Mouse (Mus musculus): ENCODE measurements around the gene Gpr3. TPM values are rescaled to one million over a fixed set of nuclear protein-coding genes. Genes with fewer than 3 reads are reported as not detected.

Gene Gpr3
- polyA plus RNA-seq, 1 experiment from 2014 or later, result not detected

GRCm38 (mm10) chr4:133162196-133162595 lies 50.1 kb downstream of the Gpr3 start:
- no peak overlapping the region for H3K9ac ChIP-seq (ENCODE audit: low read depth, low read length)
- H3K4me1 ChIP-seq (replicated peaks; ENCODE audit: control insufficient read depth, insufficient read depth, low read length), result peaks cover 3% of the 10 kb centered on the region
- ATAC-seq (replicated peaks; ENCODE audit: low FRiP score), result no peak
- no peak overlapping the region for H3K27ac ChIP-seq (ENCODE audit: low read depth, low read length)
- 70% methylated on average over 6 of the region's 6 CpGs for WGBS
- DNase-seq (ENCODE audit: low spot score), result no peak
- no peak overlapping the region for H3K4me3 ChIP-seq (ENCODE audit: low read depth, low read length)
- no peaks in the 10 kb centered on the region for H3K9me3 ChIP-seq (ENCODE audit: control insufficient read depth, low read length)
- H3K27me3 ChIP-seq (replicated peaks; ENCODE audit: control insufficient read depth, insufficient read depth, low read length), result no peaks in the 10 kb centered on the region
- no peak overlapping the region for H3K4me2 ChIP-seq
- H3K36me3 ChIP-seq (ENCODE audit: control insufficient read depth, insufficient read depth, low read length), result peaks cover 2% of the 10 kb centered on the region; the same call in 1 of the 2 replicates

GRCm38 (mm10) chr4:133160821-133161220 lies 51.5 kb downstream of the Gpr3 start:
- H3K4me2 ChIP-seq, result no peak overlapping the region
- H3K9ac ChIP-seq (ENCODE audit: low read depth, low read length), result no peak overlapping the region
- H3K27me3 ChIP-seq (replicated peaks; ENCODE audit: control insufficient read depth, insufficient read depth, low read length), result no peaks in the 10 kb centered on the region
- no peak overlapping the region for H3K4me3 ChIP-seq (ENCODE audit: low read depth, low read length)
- H3K9me3 ChIP-seq (ENCODE audit: control insufficient read depth, low read length), result no peaks in the 10 kb centered on the region
- ATAC-seq (replicated peaks; ENCODE audit: low FRiP score), result no peak
- no peak overlapping the region for H3K27ac ChIP-seq (ENCODE audit: low read depth, low read length)
- peaks cover 11% of the 10 kb centered on the region for H3K4me1 ChIP-seq (replicated peaks; ENCODE audit: control insufficient read depth, insufficient read depth, low read length)
- WGBS, result 79% methylated on average over 4 of the region's 4 CpGs
- DNase-seq (ENCODE audit: low spot score), result no peak
- H3K36me3 ChIP-seq (ENCODE audit: control insufficient read depth, insufficient read depth, low read length), result peaks cover 7% of the 10 kb centered on the region; the same call in 1 of the 2 replicates

GRCm38 (mm10) chr4:133160211-133160610 lies 52.1 kb downstream of the Gpr3 start:
- Histone ChIP-seq H3K36me3 (ENCODE audit: control insufficient read depth, insufficient read depth, low read length) (peaks cover 7% of the 10 kb centered on the region; the same call in 1 of the 2 replicates), H3K9me3 (ENCODE audit: control insufficient read depth, low read length) (no peaks in the 10 kb centered on the region), H3K4me2 (no peak overlapping the region), H3K4me3 (ENCODE audit: low read depth, low read length) (no peak overlapping the region), H3K27me3 (replicated peaks; ENCODE audit: control insufficient read depth, insufficient read depth, low read length) (no peaks in the 10 kb centered on the region), H3K9ac (ENCODE audit: low read depth, low read length) (no peak overlapping the region), H3K27ac (ENCODE audit: low read depth, low read length) (no peak overlapping the region), H3K4me1 (replicated peaks; ENCODE audit: control insufficient read depth, insufficient read depth, low read length) (peaks cover 14% of the 10 kb centered on the region)
- ATAC-seq (replicated peaks; ENCODE audit: low FRiP score) (no peak), DNase-seq (ENCODE audit: low spot score) (no peak)
- 87% methylated on average over 8 of the region's 8 CpGs for WGBS

DNA sequence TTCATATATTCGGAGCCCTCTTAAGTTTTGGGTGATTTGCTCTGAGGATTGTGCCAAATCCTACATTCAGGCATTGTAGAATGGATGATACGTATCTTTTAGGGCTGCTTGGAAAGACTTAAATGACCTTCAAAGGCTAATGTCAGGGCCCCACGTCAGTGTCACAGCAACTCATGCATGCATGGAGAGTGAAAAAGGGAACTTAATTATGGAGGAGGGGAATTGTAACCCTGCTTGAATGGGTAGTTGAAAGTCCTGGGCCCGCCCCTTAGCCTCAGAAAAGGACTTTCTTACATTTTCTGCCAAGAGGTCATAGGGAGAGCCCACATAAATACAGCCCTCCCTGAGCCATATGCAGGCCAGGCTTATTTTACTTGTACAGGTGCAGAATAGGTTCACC lies 52.7 kb downstream of the Gpr3 start:
- WGBS, result 77% methylated on average over 4 of the region's 4 CpGs
- DNase-seq (ENCODE audit: low spot score) (no peak), ATAC-seq (replicated peaks; ENCODE audit: low FRiP score) (no peak)
- Histone ChIP-seq H3K4me2 (no peak overlapping the region), H3K4me1 (replicated peaks; ENCODE audit: control insufficient read depth, insufficient read depth, low read length) (peaks cover 17% of the 10 kb centered on the region), H3K9ac (ENCODE audit: low read depth, low read length) (no peak overlapping the region), H3K9me3 (ENCODE audit: control insufficient read depth, low read length) (no peaks in the 10 kb centered on the region), H3K27ac (ENCODE audit: low read depth, low read length) (no peak overlapping the region), H3K36me3 (ENCODE audit: control insufficient read depth, insufficient read depth, low read length) (peaks cover 7% of the 10 kb centered on the region; the same call in 1 of the 2 replicates), H3K4me3 (ENCODE audit: low read depth, low read length) (no peak overlapping the region), H3K27me3 (replicated peaks; ENCODE audit: control insufficient read depth, insufficient read depth, low read length) (no peaks in the 10 kb centered on the region)

Small RNA genes lying within 50 kb of the gene (microRNA-seq; reads per million reads assigned to microRNA genes)
- 1.1 reads per million for gene Mir7017 (ENCODE audit: borderline number of aligned reads)

Other genes with a start within 250 kb of the Gpr3 start
- 0.23 and 0.73 TPM in 2 replicates for gene Fgr, start 238.4 kb downstream of the Gpr3 start, polyA plus RNA-seq (2014; fragmentation: Nextera tagmentation; extraction: Ambion mirVana)
- 5.1 and 6.1 TPM in 2 replicates for gene Ahdc1, start 201.3 kb downstream of the Gpr3 start, polyA plus RNA-seq (2014; fragmentation: Nextera tagmentation; extraction: Ambion mirVana)
- gene Wasf2, start 82.0 kb downstream of the Gpr3 start, polyA plus RNA-seq (2014; fragmentation: Nextera tagmentation; extraction: Ambion mirVana), result 32.1 and 42.2 TPM in 2 replicates
- gene Cd164l2, start 405 bp downstream of the Gpr3 start, polyA plus RNA-seq (2014; fragmentation: Nextera tagmentation; extraction: Ambion mirVana), result 0.70 and 0.77 TPM in 2 replicates
- 2.2 and 3.5 TPM in 2 replicates for gene Map3k6, start 28.3 kb upstream of the Gpr3 start, polyA plus RNA-seq (2014; fragmentation: Nextera tagmentation; extraction: Ambion mirVana)
- 0.39 and 0.52 TPM in 2 replicates for gene Sytl1, start 50.6 kb upstream of the Gpr3 start, polyA plus RNA-seq (2014; fragmentation: Nextera tagmentation; extraction: Ambion mirVana)
- gene Tmem222, start 65.3 kb upstream of the Gpr3 start, polyA plus RNA-seq (2014; fragmentation: Nextera tagmentation; extraction: Ambion mirVana), result 73.5 and 74.2 TPM in 2 replicates
- 14.0 and 14.5 TPM in 2 replicates for gene Wdtc1, start 140.9 kb upstream of the Gpr3 start, polyA plus RNA-seq (2014; fragmentation: Nextera tagmentation; extraction: Ambion mirVana)
- gene Slc9a1, start 157.2 kb upstream of the Gpr3 start, polyA plus RNA-seq (2014; fragmentation: Nextera tagmentation; extraction: Ambion mirVana), result 6.9 and 7.7 TPM in 2 replicates

Measured in liver, embryonic 11.5 days (tissue).